ENCODE assay signal across 8 mouse cellular contexts in the genomic region with DNA sequence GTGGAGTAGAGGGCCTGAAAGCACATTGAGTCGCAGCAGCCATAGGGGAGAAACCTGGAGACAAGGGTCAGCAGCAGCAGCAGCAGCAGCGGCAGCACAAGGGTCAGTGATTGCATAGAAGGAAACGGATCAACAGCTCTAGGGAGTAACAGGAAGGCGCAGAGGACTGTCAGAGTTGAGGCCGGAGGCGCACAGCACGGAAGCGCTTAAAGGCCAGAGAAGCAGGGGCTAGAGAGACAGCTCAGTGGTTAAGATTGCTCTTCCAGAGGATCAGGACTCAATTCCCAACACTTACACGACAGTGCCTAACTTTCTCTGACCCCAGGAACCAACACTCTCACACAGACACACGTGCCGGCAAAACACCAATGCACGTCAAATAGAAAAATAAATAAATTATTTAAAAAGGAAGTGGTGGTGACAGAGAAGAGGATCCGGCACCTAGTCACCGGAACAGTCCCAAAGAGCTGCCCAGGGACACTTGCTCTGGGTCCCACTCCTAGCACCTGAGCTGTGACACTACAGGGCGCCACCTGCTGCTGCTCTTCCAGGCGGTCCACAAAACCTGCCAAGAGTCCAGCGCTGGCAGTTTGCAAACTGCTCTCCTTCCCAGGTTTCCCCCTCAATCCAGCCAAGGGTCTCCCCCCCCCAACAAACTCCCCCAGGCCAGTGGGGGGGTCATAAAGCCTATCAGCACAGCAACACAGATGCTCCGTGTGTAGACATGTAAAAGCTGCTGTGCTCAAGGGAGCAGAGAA. TPM values are rescaled to one million over a fixed set of nuclear protein-coding genes. Genes with fewer than 3 reads are reported as not detected.
DNase-seq lines count a peak whose midpoint lies in the region; ATAC-seq and TF ChIP-seq lines count a peak whose summit lies in the region.
"Had no signal": no experiment of that assay in that cellular context is flagged by ENCODE, and none has a peak within 500 bp of the region (broad histone marks: within the 10 kb centered on the region; RNA-seq: fewer than 3 reads in every experiment).

No protein-coding gene starts in this region.

- DNase-seq in G1E (ENCODE audit: low spot score) = peak; percentile 42
- DNase-seq in embryonic facial prominence, embryonic 10.5 days (ENCODE audit: low spot score) = no peak
- no peak for DNase-seq in liver, embryonic 14.5 days (ENCODE audit: low read depth in 3 of 3, low spot score in 3 of 3)
- DNase-seq in cerebellum, adult 9-11 months = no peak
- no peak for DNase-seq in left cerebral cortex, adult 11 months (ENCODE audit: low spot score)

- H3K36me3 ChIP-seq in G1E (replicated peaks) = peaks cover 48% of the 10 kb centered on the region
- peaks cover 9% of the 10 kb centered on the region for H3K36me3 ChIP-seq in embryonic facial prominence, embryonic 10.5 days (replicated peaks)
- H3K36me3 ChIP-seq in hindbrain, embryonic 16.5 days (ENCODE audit: control insufficient read depth, insufficient read depth, low read length) = no peaks in the 10 kb centered on the region; the same call in 1 of the 2 replicates
- H3K36me3 ChIP-seq in liver, embryonic 14.5 days (replicated peaks; ENCODE audit: control insufficient read depth, insufficient read depth, low read depth) = peaks cover 22% of the 10 kb centered on the region

- H3K9ac ChIP-seq in hindbrain, embryonic 16.5 days (ENCODE audit: low read depth, low read length) = no peak overlapping the region
- peak overlapping the region; percentile 97 for H3K9ac ChIP-seq in liver, embryonic 14.5 days (replicated peaks)

- no peak for TF ChIP-seq CTCF in G1E (IDR thresholded peaks at IDR 0.05; ENCODE audit: low read depth, low read length)
- peak; percentile 78 for TF ChIP-seq CTCF in liver, embryonic 14.5 days (IDR thresholded peaks at IDR 0.05; ENCODE audit: low read depth)

- no peak overlapping the region for H3K27ac ChIP-seq in embryonic facial prominence, embryonic 10.5 days (replicated peaks)
- H3K27ac ChIP-seq in hindbrain, embryonic 16.5 days (ENCODE audit: low read depth, low read length) = no peak overlapping the region
- H3K27ac ChIP-seq in liver, embryonic 14.5 days = peak overlapping the region; percentile 92

- no peak for TF ChIP-seq EP300 in liver, embryonic 14.5 days (IDR thresholded peaks at IDR 0.05; ENCODE audit: low read depth)

- peak overlapping the region; percentile 22; the same call in 1 of the 2 replicates for H3K4me2 ChIP-seq in hindbrain, embryonic 16.5 days (ENCODE audit: low read length)
- peak overlapping the region; percentile 94 for H3K4me2 ChIP-seq in liver, embryonic 14.5 days (ENCODE audit: low read depth)

- peak; percentile 24; the same call in 1 of the 2 replicates for ATAC-seq in G1E (ENCODE audit: extremely low read depth, insufficient number of reproducible peaks, low FRiP score, poor library complexity, severe bottlenecking)
- ATAC-seq in hindbrain, embryonic 16.5 days = no peak
- ATAC-seq in liver, embryonic 14.5 days (ENCODE audit: insufficient read depth) = peak; percentile 21; the same call in 1 of the 2 replicates
- ATAC-seq in monocyte, adult 5-6 weeks (replicated peaks; ENCODE audit: insufficient number of reproducible peaks, low FRiP score, low TSS enrichment, poor library complexity, severe bottlenecking) = no peak

- peak overlapping the region; percentile 80 for H3K4me3 ChIP-seq in G1E (ENCODE audit: low read depth, low read length)
- peak overlapping the region; percentile 87; the same call in 1 of the 2 replicates for H3K4me3 ChIP-seq in embryonic facial prominence, embryonic 10.5 days
- H3K4me3 ChIP-seq in hindbrain, embryonic 16.5 days (ENCODE audit: low read length) = no peak overlapping the region
- peak overlapping the region; percentile 82 to 100 for H3K4me3 ChIP-seq in liver, embryonic 14.5 days (ENCODE audit: insufficient read depth in 1 of 2, low read depth in 2 of 2, low read length in 2 of 2)

- WGBS in embryonic facial prominence, embryonic 10.5 days = 77% methylated on average over 18 of the region's 18 CpGs
- 76% methylated on average over 18 of the region's 18 CpGs for WGBS in hindbrain, embryonic 16.5 days
- WGBS in liver, embryonic 14.5 days (ENCODE audit: insufficient replicate concordance) = 32% methylated on average over 18 of the region's 18 CpGs

- H3K4me1 ChIP-seq in G1E (ENCODE audit: insufficient read depth, low read depth, low read length) = peaks cover 77% of the 10 kb centered on the region
- H3K4me1 ChIP-seq in embryonic facial prominence, embryonic 10.5 days = peaks cover 58% of the 10 kb centered on the region
- peaks cover 15% of the 10 kb centered on the region for H3K4me1 ChIP-seq in hindbrain, embryonic 16.5 days (ENCODE audit: control insufficient read depth, insufficient read depth, low read depth, low read length)
- peaks cover 51 to 58% of the 10 kb centered on the region in 2 experiments for H3K4me1 ChIP-seq in liver, embryonic 14.5 days (replicated peaks; ENCODE audit: control insufficient read depth in 2 of 2, insufficient read depth in 2 of 2, low read length in 1 of 2)

- H3K27me3 ChIP-seq in G1E (ENCODE audit: insufficient read depth, low read length) = no peaks in the 10 kb centered on the region
- 0 out of 2 replicates have a peak, but pooled peaks cover 5% of the 10 kb centered on the region for H3K27me3 ChIP-seq in embryonic facial prominence, embryonic 10.5 days (replicated peaks; ENCODE audit: low read depth, poor library complexity, severe bottlenecking)
- H3K27me3 ChIP-seq in hindbrain, embryonic 16.5 days (replicated peaks; ENCODE audit: control insufficient read depth, insufficient read depth, low read length) = no peaks in the 10 kb centered on the region
- H3K27me3 ChIP-seq in liver, embryonic 14.5 days (ENCODE audit: control insufficient read depth, insufficient read depth, low read length) = no peaks in the 10 kb centered on the region

- H3K9me3 ChIP-seq in G1E (replicated peaks) = no peaks in the 10 kb centered on the region
- H3K9me3 ChIP-seq in embryonic facial prominence, embryonic 10.5 days = no peaks in the 10 kb centered on the region
- H3K9me3 ChIP-seq in hindbrain, embryonic 16.5 days (ENCODE audit: control insufficient read depth, low read length) = no peaks in the 10 kb centered on the region
- H3K9me3 ChIP-seq in liver, embryonic 14.5 days (ENCODE audit: control insufficient read depth, low read length) = no peaks in the 10 kb centered on the region

RNA-seq across cellular contexts. Expression of a gene that starts 2.2 kb away (rescaled TPM):
- total RNA-seq in G1E (2014; fragmentation: Nextera tagmentation) (26.4 and 83.8 TPM in 2 replicates), G1E (2017) (37.5 and 44.1 TPM in 2 replicates)
- 15.3 and 18.1 TPM in 2 replicates for polyA plus RNA-seq in G1E (2012)
- polyA plus RNA-seq in embryonic facial prominence, embryonic 10.5 days (2016; fragmentation: Nextera tagmentation; extraction: Ambion mirVana) = 22.2 and 24.9 TPM in 2 replicates
- 16.1 and 17.5 TPM in 2 replicates for polyA plus RNA-seq in hindbrain, embryonic 16.5 days (2015; fragmentation: Nextera tagmentation; extraction: Ambion mirVana)
- polyA plus RNA-seq in liver, embryonic 14.5 days (2012; rRNA removed) = 66.6 and 75.0 TPM in 2 replicates
- 68.1 and 74.2 TPM in 2 replicates for polyA plus RNA-seq in liver, embryonic 14.5 days (2014; fragmentation: Nextera tagmentation; extraction: Ambion mirVana)
- total RNA-seq in monocyte, adult 5-6 weeks (2017) = 19.9 to 45.5 TPM (median 22.5 TPM) in 3 replicates

RNA-seq across cellular contexts. Expression of a gene that starts 13.7 kb away (rescaled TPM):
- total RNA-seq in G1E (2014; fragmentation: Nextera tagmentation) = 161 and 173 TPM in 2 replicates
- total RNA-seq in G1E (2017) = 481 and 750 TPM in 2 replicates
- 5,187 and 6,161 TPM in 2 replicates for polyA plus RNA-seq in G1E (2012)
- 958 and 1,014 TPM in 2 replicates for polyA plus RNA-seq in embryonic facial prominence, embryonic 10.5 days (2016; fragmentation: Nextera tagmentation; extraction: Ambion mirVana)
- polyA plus RNA-seq in hindbrain, embryonic 16.5 days (2015; fragmentation: Nextera tagmentation; extraction: Ambion mirVana) = 326 and 333 TPM in 2 replicates
- 221 and 273 TPM in 2 replicates for polyA plus RNA-seq in liver, embryonic 14.5 days (2012; rRNA removed)
- polyA plus RNA-seq in liver, embryonic 14.5 days (2014; fragmentation: Nextera tagmentation; extraction: Ambion mirVana) = 461 and 495 TPM in 2 replicates
- total RNA-seq in monocyte, adult 5-6 weeks (2017) = 96.8 to 160 TPM (median 133 TPM) in 3 replicates

RNA-seq across cellular contexts. Expression of a gene that starts 52.9 kb away (rescaled TPM):
- total RNA-seq in G1E (2014; fragmentation: Nextera tagmentation) = not detected in 2 replicates
- total RNA-seq in G1E (2017) = 0.06 TPM in 1 of 2 replicates, not detected in the other
- polyA plus RNA-seq in G1E (2012) = not detected in 2 replicates
- 0.33 and 0.42 TPM in 2 replicates for polyA plus RNA-seq in embryonic facial prominence, embryonic 10.5 days (2016; fragmentation: Nextera tagmentation; extraction: Ambion mirVana)
- 4.7 and 6.4 TPM in 2 replicates for polyA plus RNA-seq in hindbrain, embryonic 16.5 days (2015; fragmentation: Nextera tagmentation; extraction: Ambion mirVana)
- polyA plus RNA-seq in liver, embryonic 14.5 days (2012; rRNA removed) = 0.01 and 0.04 TPM in 2 replicates
- polyA plus RNA-seq in liver, embryonic 14.5 days (2014; fragmentation: Nextera tagmentation; extraction: Ambion mirVana) = not detected in 2 replicates
- not detected in 3 replicates for total RNA-seq in monocyte, adult 5-6 weeks (2017)
- polyA plus RNA-seq: myocyte had no signal

Comparison
In these comparisons a context has a peak if more than half of its experiments do, and no peak if none do; other contexts are left out.
1. ATAC-seq: peak in G1E (single experiment) and liver, embryonic 14.5 days (single experiment); none in hindbrain, embryonic 16.5 days (single experiment) and monocyte, adult 5-6 weeks (single experiment).